Mouse (Mus musculus) gastrocnemius, postnatal 4 days (tissue): Measurements from ENCODE around the gene Mptx2. TPM values are rescaled to one million over a fixed set of nuclear protein-coding genes. Genes with fewer than 3 reads are reported as not detected.
"Not testable (repeated sequence)": the region's sequence is repeated elsewhere in the genome, so short reads cannot be mapped to it uniquely, and the experiment has no call there.

Source experiments
- DNase-seq, 2 experiments: peaks; one replicate each; pipeline ENCODE4 v3.0.0; 2021 to 2022; ENCODE audit warnings: low spot score in 2 of 2, mixed read lengths in 2 of 2
- long read RNA-seq, 2 experiments: library from polyadenylated mRNA; stranded (forward); transcript quantifications; one replicate each; pipeline ENCODE4 v2.0.0; 2021
- total RNA-seq, 2 experiments: library from RNA; stranded (reverse); gene quantifications; 2 replicates each; pipeline ENCODE4 v1.2.3; 2021

Gene Mptx2
- not detected for total RNA-seq
- long read RNA-seq, experiment 1 = 0 reads
- long read RNA-seq, experiment 2 = 0 reads

GRCm38 (mm10) chr1:173277677-173278076, at the start of gene Mptx2:
TSS of gene Mptx2 (minus strand) at chr1:173277777.
- no peak for DNase-seq

GRCm38 (mm10) chr1:173326552-173326951, 49.0 kb upstream of the Mptx2 start:
- no peak for DNase-seq

GRCm38 (mm10) chr1:173325395-173325794, 47.8 kb upstream of the Mptx2 start:
- no peak for DNase-seq

- DNase-seq = no peak
Observed at GRCm38 (mm10) chr1:173324961-173325360, 47.4 kb upstream of the Mptx2 start.

GRCm38 (mm10) chr1:173323839-173324585, 46.4 kb upstream of the Mptx2 start:
- DNase-seq = no peak

- no peak for DNase-seq
Observed at GRCm38 (mm10) chr1:173322249-173322627, 44.7 kb upstream of the Mptx2 start.

- no peak for DNase-seq
Observed at GRCm38 (mm10) chr1:173321593-173322248, 44.1 kb upstream of the Mptx2 start.

- no peak for DNase-seq
Observed at GRCm38 (mm10) chr1:173317925-173318477, 40.4 kb upstream of the Mptx2 start.

- no peak for DNase-seq
Observed at GRCm38 (mm10) chr1:173315725-173316124, 38.1 kb upstream of the Mptx2 start.

- DNase-seq = not testable (repeated sequence)
Observed at GRCm38 (mm10) chr1:173313535-173314050, 36.0 kb upstream of the Mptx2 start.

GRCm38 (mm10) chr1:173302795-173303194, 25.2 kb upstream of the Mptx2 start:
- DNase-seq = not testable (repeated sequence)

GRCm38 (mm10) chr1:173265701-173266100, 11.9 kb downstream of the Mptx2 start, which contains the start of gene Olfr418:
TSS of gene Olfr418 (plus strand) at chr1:173266001.
- no peak for DNase-seq

GRCm38 (mm10) chr1:173249888-173250287, 27.7 kb downstream of the Mptx2 start:
- no peak for DNase-seq

- not testable (repeated sequence) for DNase-seq
Observed at GRCm38 (mm10) chr1:173237004-173237403, 40.6 kb downstream of the Mptx2 start.

GRCm38 (mm10) chr1:173227081-173227480, 50.5 kb downstream of the Mptx2 start, which contains the start of gene Fcer1a:
TSS of gene Fcer1a (minus strand) at chr1:173227214.
- no peak for DNase-seq

Other genes with a start within 250 kb of the Mptx2 start
- not detected for gene Olfr1408, start 140.4 kb downstream of the Mptx2 start, total RNA-seq
- gene Olfr1406, start 87.1 kb downstream of the Mptx2 start, total RNA-seq = not detected
- gene Olfr218, start 80.0 kb downstream of the Mptx2 start, total RNA-seq = not detected
- not detected for gene Olfr1404, start 65.4 kb downstream of the Mptx2 start, total RNA-seq
- under 1 TPM in 1 of 2 experiments, not detected in 1; 0.54 TPM for gene Fcer1a, start 50.6 kb downstream of the Mptx2 start, total RNA-seq
- not detected for gene Olfr418, start 11.8 kb downstream of the Mptx2 start, total RNA-seq
- 10 to 100 TPM; 10.8 to 15.1 TPM for gene Ackr1, start 56.0 kb upstream of the Mptx2 start, total RNA-seq
- 1 to 10 TPM in 1 of 2 experiments, under 1 TPM in 1; 0.71 to 2.9 TPM for gene Aim2, start 73.1 kb upstream of the Mptx2 start, total RNA-seq
- 10 to 100 TPM; 28.7 to 33.7 TPM for gene Cadm3, start 89.9 kb upstream of the Mptx2 start, total RNA-seq
- gene Ifi206, start 213.3 kb upstream of the Mptx2 start, total RNA-seq = not detected